Mouse (Mus musculus) E14TG2a.4 (cell line): ENCODE results near the gene Btbd8.

Experiments
- CTCF ChIP-seq: conservative IDR thresholded peaks from 2 replicates; pipeline ENCODE4 v1.5.1; 2014; ENCODE audit warnings: low read length
- POU5F1 ChIP-seq: IDR thresholded peaks from 2 replicates; pipeline ENCODE4 v1.6.1; 2014; ENCODE audit warnings: low read length, borderline replicate concordance

DNA sequence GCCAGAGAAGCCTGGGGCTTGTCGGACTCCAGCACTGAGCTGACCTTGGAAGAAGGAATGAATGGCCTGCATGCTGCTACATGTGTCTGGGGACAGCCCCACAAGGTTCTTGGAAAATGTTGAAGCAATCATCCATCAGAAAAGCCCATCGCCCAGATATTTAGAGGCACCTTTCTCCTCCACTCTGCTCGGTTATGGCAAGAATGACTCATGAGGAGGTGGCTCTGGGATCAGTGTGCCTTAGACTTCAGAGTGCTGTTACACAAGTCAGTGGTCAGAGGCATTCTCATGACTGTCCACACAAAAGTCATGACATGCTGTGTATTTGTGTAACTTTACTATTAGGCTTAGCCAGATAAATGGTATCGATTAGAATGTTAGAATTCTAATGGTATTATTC, 29.3 kb downstream of the Btbd8 start:
- TF ChIP-seq CTCF, result no peak
- no peak for TF ChIP-seq POU5F1
